Mouse (Mus musculus) right cerebral cortex, adult 2 months (tissue): ENCODE data around the gene Olfr568.

ENCODE experiments used
- DNase-seq, 2 experiments: peaks; one replicate each; pipeline ENCODE4 v3.0.0; 2021 to 2022; ENCODE audit warnings: low spot score in 2 of 2

Gene Olfr568

DNA sequence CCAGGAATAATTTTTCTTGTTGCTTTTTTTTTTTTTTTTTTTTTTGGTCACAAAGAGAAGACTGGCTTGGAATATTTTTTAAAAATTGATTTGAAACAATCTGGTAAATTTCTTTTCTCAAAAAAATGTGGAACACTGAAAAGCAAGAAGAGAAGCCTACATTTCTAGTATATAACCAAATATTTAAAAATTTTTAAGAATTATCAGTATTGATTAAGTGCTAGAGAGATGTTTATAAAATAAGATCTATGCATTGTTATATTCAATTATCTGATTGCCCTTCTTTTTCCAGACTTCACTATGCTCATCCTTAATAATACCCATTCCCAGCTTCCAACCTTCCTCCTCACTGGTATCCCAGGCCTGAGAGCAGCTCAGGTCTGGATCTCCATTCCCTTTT is at the start of gene Olfr568:
Gene Olfr568, plus strand, starts transcription at position 301 of the 400 bp plus-strand sequence.
- no peak for DNase-seq

DNA sequence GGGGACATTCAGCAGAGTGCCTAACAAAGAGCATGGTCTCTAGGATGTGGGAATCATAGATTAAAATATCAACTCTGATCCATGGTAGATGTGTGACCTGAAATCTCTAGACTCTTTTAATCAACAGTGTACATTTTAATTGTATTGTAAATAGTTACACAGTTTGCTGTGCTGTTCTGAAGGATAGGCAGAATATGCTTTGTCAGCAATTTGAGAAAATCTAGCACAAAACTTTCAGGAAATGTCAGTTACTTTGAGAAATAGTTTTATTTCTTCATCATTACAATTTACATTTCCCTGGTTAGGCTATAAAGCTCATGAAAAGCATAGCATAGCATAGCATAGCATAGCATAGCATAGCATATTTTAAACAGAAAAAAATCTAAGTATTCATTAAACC is 21.1 kb upstream of the Olfr568 start:
- DNase-seq, result no peak

- no peak for DNase-seq
These were observed 18.3 kb upstream of the Olfr568 start, which contains the start of gene Olfr566 for GRCm38 (mm10) chr7:102858665-102859064. Olfr566 (minus strand) TSS chr7:102858765.

GRCm38 (mm10) chr7:102890782-102891181 is 13.9 kb downstream of the Olfr568 start, which contains the start of gene Olfr569:
Olfr569 (minus strand) TSS chr7:102890882.
- DNase-seq, result no peak

- DNase-seq, result no peak
These were observed 38.3 kb downstream of the Olfr568 start for GRCm38 (mm10) chr7:102915261-102915660.

GRCm38 (mm10) chr7:102916405-102916804 is 39.5 kb downstream of the Olfr568 start:
- no peak for DNase-seq

- no peak for DNase-seq
These were observed 40.3 kb downstream of the Olfr568 start, which contains the start of gene Olfr571 for GRCm38 (mm10) chr7:102917032-102917875. Olfr571 (minus strand) TSS chr7:102917536.

DNA sequence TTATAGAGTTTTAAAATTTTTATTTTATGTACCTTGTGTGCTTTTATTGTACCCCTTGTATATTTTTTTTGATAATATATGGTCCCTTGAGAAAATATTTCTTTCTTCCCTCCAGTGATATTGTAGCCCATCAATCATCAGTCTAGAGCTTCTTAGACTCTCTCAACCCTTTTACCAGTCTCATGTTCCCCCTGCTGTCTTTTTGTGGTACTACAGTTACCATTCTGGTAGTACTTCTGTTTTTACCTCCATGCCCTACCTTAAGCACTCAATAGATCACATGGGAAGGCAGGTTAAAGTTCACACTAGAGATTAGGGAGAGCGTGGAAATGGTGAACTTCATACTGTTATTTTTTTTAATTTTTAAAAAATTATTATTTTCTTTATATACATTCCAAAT is 42.7 kb downstream of the Olfr568 start:
- DNase-seq, result peak in 1 of 2 experiments; percentile 37

- no peak for DNase-seq
These were observed 47.2 kb downstream of the Olfr568 start, which contains the start of gene Olfr572 for GRCm38 (mm10) chr7:102924109-102924508. Olfr572 (plus strand) TSS chr7:102924409.

DNA sequence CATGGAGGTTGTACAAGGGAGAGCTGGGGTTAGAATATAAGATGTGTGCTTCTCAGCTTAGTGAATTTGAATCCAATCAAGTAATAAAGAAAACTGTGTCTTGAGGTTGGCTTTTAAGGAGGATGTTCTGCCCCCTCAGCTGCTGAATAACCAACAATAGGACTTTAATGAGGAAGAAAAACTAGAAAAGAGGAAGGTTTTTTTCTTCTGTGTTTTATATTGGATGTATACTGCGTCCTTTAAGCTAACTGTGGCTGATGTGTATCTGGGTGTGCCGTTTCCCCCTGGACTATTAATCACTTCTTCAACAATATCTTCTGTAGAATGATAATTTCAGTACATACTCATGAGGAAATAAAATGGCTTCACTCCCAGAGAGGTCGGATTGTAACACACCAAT is 50.2 kb downstream of the Olfr568 start:
- DNase-seq, result no peak
